Mouse (Mus musculus): ENCODE results near the gene Prdm2.

DNA sequence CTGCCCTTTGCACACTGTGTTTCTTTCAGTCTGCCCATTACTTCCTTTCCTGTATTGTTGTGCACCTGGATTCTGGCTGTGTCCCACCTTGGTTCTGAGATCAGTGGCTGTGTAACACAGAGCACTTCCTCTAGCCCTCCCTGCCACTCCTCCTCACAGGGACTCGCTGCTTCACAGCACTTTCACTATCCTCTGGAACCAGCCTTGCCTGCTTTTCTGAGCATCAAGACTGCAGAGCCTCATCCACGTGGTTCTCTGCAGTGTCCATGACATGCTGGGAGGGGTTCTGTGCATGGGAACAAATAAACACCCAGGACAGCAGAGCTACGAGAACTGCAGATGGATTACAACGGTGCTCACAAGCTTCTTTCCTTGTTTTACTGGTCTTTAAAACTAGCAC, 22.1 kb downstream of the Prdm2 start:
- TF ChIP-seq CTCF (IDR thresholded peaks at IDR 0.05; ENCODE audit: extremely low read depth, insufficient read depth, insufficient read length, insufficient replicate concordance) (no peak), POLR2A (IDR thresholded peaks at IDR 0.05; ENCODE audit: low read depth, low read length) (no peak)

Data from spleen, adult 2 months (tissue).